Mouse (Mus musculus) olfactory bulb, adult 2 months (tissue): ENCODE measurements around the gene Mgat2.

Experiments
- CTCF ChIP-seq: fragments of 200-500 bp; IDR thresholded peaks from 2 replicates; pipeline ENCODE4 v1.5.1; 2012; ENCODE audit warnings: low read depth, mild to moderate bottlenecking, low read length, moderate library complexity; ENCODE audit not compliant: insufficient read depth
- POLR2A ChIP-seq: fragments of 200-500 bp; IDR thresholded peaks from 2 replicates; pipeline ENCODE4 v1.6.1; 2012; ENCODE audit warnings: mild to moderate bottlenecking, low read depth, low read length, moderate library complexity; ENCODE audit not compliant: insufficient read depth

- no peak for TF ChIP-seq POLR2A
- no peak for TF ChIP-seq CTCF
Observed at GRCm38 (mm10) chr12:69229251-69229650, 45.3 kb downstream of the Mgat2 start.
